Mouse (Mus musculus) cortical plate, adult 2 months (tissue): ENCODE measurements around the gene Camta1. TPM values are rescaled to one million over a fixed set of nuclear protein-coding genes. Genes with fewer than 3 reads are reported as not detected.
A peak's percentile ranks its signal among the peaks of the same experiment; 100 is the strongest.

Experiments
- H3K27ac ChIP-seq: fragments of 200-500 bp; 2 replicates; pipeline ENCODE4 v1.5.1; 2012; ENCODE audit warnings: low read length, control low read depth, inconsistent platforms; ENCODE audit not compliant: insufficient read depth
- H3K4me1 ChIP-seq: fragments of 200-500 bp; 2 replicates; pipeline ENCODE4 v1.6.1; 2011; ENCODE audit warnings: low read length; ENCODE audit not compliant: control insufficient read depth, insufficient read depth
- H3K4me3 ChIP-seq: fragments of 200-500 bp; 2 replicates; pipeline ENCODE4 v1.5.1; 2011; ENCODE audit warnings: mild to moderate bottlenecking, low read length, control low read depth; ENCODE audit not compliant: insufficient read depth
- CTCF ChIP-seq: fragments of 200-500 bp; IDR thresholded peaks from 2 replicates; pipeline ENCODE4 v1.5.1; 2011; ENCODE audit warnings: mild to moderate bottlenecking, control low read depth, low read length; ENCODE audit not compliant: insufficient read depth; ENCODE audit errors: extremely low read depth
- POLR2A ChIP-seq: fragments of 200-500 bp; IDR thresholded peaks from 2 replicates; pipeline ENCODE4 v1.6.1; 2011; ENCODE audit warnings: mild to moderate bottlenecking, low read length, control low read depth; ENCODE audit not compliant: insufficient read depth; ENCODE audit errors: extremely low read depth
- polyA plus RNA-seq: library from polyadenylated mRNA; depleted of rRNA; stranded (reverse); fragments of >200 nt; gene quantifications from 2 replicates; pipeline ENCODE4 v1.2.3, GENCODE M21; 2012

The Camta1 gene
- polyA plus RNA-seq, 1 experiment: 111 TPM

DNA sequence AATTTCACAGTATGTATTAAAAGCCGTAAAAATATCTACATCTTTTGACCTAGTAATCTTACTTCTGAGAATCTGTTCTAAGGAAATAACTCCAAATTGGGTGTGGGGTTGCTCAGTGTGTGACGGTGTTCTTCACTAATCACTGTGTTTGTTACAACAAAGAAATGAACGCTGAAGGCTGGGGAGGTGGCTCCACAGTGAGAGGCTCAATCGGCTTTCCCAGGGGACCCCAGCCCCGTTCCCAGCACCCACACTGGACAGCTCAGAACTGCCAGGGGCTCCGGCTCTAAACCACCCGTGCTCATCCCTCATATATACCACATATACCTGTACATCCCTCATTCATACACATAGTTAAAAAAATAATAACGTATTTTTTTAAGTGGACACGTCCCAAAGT is 1.8 kb upstream of the Camta1 start:
- no peak overlapping the region for H3K27ac ChIP-seq
- H3K4me1 ChIP-seq: peaks cover 2% of the 10 kb centered on the region; the same call in 1 of the 2 replicates
- TF ChIP-seq POLR2A (no peak), CTCF (no peak)
- no peak overlapping the region for H3K4me3 ChIP-seq

DNA sequence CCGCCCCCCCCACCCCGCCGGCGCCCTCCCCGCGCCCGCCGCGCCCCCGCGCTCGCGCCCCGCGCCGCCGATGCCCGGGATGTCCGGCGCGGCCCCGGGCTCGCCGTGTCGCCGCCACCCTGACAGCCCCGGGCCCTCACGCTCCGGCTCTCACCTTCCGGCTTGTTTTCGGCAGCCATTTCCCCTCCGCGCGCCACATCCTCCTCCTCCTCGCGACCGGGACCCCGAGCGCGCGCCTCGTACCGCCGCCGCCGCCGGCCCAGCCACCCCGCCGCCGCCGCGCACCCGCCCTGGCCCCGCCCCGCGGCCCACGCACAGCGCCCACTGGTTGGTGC is 238 bp downstream of the Camta1 start:
- H3K27ac ChIP-seq: no peak overlapping the region
- H3K4me1 ChIP-seq: peaks cover 2% of the 10 kb centered on the region; the same call in 1 of the 2 replicates
- no peak for TF ChIP-seq CTCF
- H3K4me3 ChIP-seq: peak overlapping the region; percentile 42

DNA sequence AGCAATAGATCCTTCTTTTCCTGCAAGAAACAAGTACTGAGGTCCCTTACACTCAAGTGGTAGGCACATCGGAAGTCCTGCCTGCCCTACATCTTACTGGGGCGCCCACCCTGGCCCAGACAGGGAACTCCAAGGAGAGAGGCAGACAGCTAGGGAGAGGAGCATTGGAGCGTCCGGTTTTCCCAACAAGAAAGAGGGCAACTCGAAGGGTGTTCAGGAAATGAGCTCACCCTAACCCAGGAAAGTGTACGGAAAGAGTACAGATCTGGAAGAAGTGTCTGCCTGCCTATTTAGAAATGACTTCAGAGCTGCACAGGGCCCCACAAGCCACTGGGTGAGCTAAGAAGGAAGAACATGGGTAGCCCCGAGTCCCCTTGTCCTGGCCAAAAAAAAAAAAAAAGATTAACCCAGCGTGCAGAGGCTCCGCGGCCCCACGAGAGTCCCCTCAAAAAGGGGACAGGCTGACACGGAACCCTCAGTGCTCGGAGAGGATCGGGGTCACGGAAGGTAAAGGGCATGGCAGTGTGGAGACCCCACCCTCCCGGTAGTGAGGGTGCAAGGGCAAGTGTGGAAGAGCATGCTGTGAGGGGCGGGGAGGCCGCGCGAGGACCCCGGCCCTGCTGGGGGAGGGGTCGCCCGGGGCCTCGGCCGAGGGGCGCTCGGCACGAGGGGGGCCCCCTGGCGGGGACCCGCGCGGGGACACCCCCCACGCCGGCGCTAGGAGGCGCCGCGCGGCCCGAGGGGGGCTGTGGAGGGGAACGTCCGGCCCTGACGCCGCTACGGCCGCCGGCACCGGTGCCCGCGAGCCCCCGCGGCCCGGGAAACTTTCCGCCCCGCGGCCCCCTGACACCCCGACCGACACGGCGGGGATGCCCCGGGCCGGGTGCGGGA is 990 bp downstream of the Camta1 start:
- peak overlapping the region; percentile 47 for H3K4me3 ChIP-seq

DNA sequence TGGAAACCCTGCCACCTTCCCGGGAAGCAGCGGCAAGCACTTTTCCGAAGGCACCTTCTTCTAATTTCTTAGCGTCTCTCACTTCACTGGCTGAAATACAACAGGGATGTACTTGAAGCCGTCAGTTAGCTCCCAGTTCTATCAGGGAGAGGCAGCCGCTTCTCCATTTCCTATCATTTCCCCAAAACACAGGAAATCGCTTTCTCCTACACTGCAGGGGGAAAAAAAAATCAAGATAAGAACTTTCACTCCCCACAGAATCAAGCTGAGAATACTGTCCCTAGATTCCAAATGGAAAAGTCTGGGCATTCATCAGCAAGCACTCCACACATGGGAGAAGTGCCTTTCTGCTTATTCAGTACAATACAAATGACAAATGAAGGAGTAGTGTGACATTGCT is 2.4 kb downstream of the Camta1 start:
- no peak overlapping the region for H3K27ac ChIP-seq
- H3K4me3 ChIP-seq: no peak overlapping the region
- no peak for TF ChIP-seq POLR2A
- TF ChIP-seq CTCF: no peak
- peaks cover 2% of the 10 kb centered on the region; the same call in 1 of the 2 replicates for H3K4me1 ChIP-seq

More for the DNA sequence above, 990 bp downstream of the Camta1 start:
- Histone ChIP-seq H3K27ac (no peak overlapping the region), H3K4me1 (peaks cover 2% of the 10 kb centered on the region; the same call in 1 of the 2 replicates)
- no peak for TF ChIP-seq CTCF
- TF ChIP-seq POLR2A: no peak

DNA sequence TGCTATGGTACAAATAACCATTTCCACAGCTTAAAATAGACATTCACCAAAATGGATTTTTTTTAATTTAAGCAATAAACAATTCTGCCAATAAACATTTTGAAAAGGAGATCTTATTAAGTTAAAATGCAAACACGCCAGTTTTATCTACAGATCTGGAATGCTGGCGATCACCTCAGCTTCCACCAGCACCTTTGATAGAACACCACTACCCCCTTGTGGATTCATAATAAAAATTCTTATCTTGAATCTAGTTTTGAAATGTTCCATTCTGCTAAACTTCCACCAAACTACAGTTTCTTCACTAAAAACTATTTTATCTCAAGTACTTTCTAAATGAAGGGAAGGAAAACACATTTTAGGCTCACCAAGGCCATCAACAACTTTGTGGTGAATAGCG is 7.7 kb downstream of the Camta1 start:
- H3K27ac ChIP-seq: no peak overlapping the region
- no peaks in the 10 kb centered on the region for H3K4me1 ChIP-seq
- TF ChIP-seq POLR2A (no peak), CTCF (peak; percentile 55)
- H3K4me3 ChIP-seq: no peak overlapping the region

DNA sequence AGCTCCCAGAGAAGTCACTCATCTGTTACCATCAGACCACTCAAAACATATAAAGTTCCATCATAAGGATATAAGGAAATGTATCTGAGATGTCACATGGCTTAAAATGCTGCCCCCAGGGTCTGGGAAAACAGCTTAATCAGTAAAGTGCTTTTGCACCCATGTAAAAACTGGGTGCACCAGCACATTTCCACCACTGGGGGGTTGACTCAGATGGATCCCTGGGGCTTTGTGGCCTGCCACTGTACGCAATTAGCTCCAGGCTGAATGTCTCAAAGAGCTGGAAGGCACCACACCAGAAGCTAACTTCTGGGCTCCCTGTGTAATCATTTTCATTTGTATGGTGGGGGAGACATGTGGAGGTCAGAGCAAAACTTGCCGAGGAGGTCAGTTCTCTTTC is 10.5 kb downstream of the Camta1 start:
- TF ChIP-seq CTCF: peak; percentile 39
- no peak for TF ChIP-seq POLR2A
- no peak overlapping the region for H3K4me3 ChIP-seq
- no peaks in the 10 kb centered on the region for H3K4me1 ChIP-seq
- no peak overlapping the region for H3K27ac ChIP-seq

DNA sequence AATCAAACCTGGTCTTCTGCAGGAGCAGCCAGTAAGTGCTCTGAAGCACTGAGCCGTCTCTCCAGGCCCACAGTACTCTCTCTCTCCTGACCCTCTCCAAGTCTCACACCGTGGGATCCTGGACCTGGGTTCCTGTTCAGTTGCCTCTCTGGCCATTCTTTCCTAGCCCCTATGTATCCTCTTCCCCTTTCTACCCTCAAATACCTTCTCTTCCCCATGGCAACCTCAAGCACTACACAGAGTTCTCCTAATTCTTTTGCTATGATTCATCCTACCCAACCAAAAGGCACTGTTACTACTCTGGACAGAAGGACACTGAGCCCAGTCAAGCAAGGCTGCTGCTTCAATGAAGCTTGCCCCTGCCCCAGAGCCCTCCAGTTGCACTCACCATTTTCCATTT is 19.1 kb downstream of the Camta1 start:
- peaks cover 4% of the 10 kb centered on the region for H3K4me1 ChIP-seq
- no peak overlapping the region for H3K4me3 ChIP-seq

DNA sequence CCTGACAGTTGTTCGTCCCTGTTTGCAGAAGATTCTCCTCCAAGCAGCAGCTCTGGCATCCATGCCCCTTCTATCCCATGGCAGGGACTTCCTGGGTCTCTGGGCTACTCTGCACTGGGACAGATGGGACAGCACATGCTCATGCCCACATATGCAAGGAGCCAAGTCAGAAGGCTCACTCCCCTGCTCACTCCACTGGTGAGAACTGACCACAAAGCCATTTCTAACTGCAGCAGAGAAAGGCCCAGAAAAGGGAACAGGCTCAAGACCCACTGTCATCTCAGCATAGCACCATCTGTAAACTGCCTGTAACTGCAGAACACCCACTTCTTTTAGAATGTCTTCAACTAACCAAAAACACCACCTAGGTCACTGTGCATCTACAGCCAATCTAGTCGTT is 23.2 kb downstream of the Camta1 start:
- H3K4me3 ChIP-seq: no peak overlapping the region
- no peak for TF ChIP-seq CTCF
- peaks cover 4% of the 10 kb centered on the region for H3K4me1 ChIP-seq
- no peak overlapping the region for H3K27ac ChIP-seq

More for the DNA sequence above, 19.1 kb downstream of the Camta1 start:
- no peak for TF ChIP-seq POLR2A
- no peak for TF ChIP-seq CTCF
- H3K27ac ChIP-seq: no peak overlapping the region

DNA sequence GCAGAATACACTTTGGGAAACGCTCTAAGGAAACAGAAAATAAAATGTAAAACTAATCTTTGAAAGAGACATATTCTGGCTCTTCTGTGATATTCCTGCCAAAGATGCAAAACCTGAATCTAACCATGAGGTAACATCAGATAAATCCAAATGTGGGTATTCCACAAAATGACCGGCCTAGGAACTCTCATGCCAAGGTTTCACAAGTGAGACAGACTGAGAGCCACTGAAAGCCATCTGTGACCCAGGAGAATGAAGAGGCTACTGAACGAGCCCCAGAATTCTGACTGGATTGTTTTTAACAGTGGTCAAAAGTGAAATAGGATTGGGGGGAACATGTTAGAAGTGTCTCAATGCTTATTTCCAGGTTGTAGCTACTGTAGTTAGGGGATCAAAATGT is 25.8 kb downstream of the Camta1 start:
- H3K4me3 ChIP-seq: no peak overlapping the region
- H3K4me1 ChIP-seq: peaks cover 4% of the 10 kb centered on the region
- H3K27ac ChIP-seq: no peak overlapping the region
- TF ChIP-seq POLR2A (no peak), CTCF (no peak)

DNA sequence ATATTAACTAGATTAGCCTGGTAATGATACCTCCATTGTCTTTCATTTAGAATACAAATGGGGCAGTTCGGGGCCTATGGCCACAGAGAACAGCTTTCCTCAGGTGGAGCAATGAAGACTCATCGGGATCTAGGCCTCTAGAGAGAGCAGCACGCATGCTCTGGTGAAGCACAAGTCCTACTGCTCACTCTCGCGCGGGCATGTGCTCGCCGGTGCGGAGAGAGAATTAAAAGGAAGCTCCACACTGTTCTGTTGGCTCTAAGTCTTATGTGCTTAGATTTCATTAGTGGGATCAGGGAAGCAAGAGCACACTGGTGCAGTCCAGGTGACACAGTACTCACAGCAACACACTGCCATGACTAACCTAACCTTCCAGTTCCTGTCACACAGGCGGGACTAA is 27.1 kb downstream of the Camta1 start:
- H3K4me3 ChIP-seq: no peak overlapping the region
- TF ChIP-seq CTCF (no peak), POLR2A (no peak)
- H3K27ac ChIP-seq: no peak overlapping the region
- H3K4me1 ChIP-seq: peaks cover 4% of the 10 kb centered on the region
